Mouse (Mus musculus): Measurements from ENCODE around the gene Vasn. TPM values are rescaled to one million over a fixed set of nuclear protein-coding genes. Genes with fewer than 3 reads are reported as not detected.
A peak's percentile ranks its signal among the peaks of the same experiment; 100 is the strongest.

The Vasn gene
- total and polyA plus RNA-seq, 3 experiments, result 2.0 to 5.0 (median 2.2) TPM

DNA sequence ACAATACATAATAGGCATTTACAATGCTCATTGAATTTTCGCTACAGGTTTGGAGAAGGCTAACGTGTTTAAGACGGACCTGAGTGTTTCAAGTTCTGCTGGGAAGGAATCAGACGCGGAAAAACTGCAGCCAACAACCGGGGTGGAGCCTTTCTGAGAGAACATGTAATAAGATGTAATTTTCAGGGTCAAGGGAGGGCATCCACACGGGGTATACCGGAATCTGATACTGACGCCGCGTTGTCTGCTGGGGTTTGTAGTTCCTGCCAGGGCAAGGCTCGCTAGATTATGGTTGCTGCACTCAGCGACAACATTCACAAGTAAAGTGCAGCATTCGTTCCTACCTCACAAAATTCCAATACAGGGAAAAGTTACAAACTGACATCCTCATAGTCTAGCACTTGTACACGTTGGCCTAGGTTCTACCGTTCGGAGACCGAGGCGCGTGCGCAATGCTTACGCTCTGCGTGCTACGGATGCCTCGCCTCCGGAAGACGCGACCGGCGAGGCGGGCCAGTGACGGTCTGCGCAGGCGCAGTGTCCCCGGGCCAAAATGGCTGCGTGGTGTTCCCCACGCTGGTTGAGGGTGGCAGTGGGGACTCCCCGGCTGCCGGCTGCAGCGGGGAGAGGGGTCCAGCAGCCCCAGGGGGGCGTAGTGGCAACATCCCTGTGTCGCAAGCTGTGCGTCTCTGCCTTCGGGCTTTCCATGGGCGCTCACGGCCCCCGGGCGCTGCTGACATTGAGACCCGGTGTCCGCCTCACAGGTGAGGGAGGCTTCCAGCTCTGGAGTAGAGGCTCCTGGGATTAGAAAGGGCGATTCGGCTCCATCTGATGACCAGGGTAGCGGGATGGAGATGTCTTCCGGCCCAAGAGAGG is 44.1 kb downstream of the Vasn start (continued):
- TF ChIP-seq NRF1 (IDR thresholded peaks at IDR 0.05; ENCODE audit: low read depth, low read length) (peak; percentile 99), JUND (conservative IDR thresholded peaks at IDR 0.05; ENCODE audit: low read depth, low read length) (no peak; the same call in 1 of the 2 replicates), CTCF (conservative IDR thresholded peaks at IDR 0.05 in 1 of 2, IDR thresholded peaks at IDR 0.05 in 1 of 2; ENCODE audit: low read depth in 2 of 2, low read length in 2 of 2) (no peak), POLR2AphosphoS2 (IDR thresholded peaks at IDR 0.05; ENCODE audit: low read depth, low read length) (peak; percentile 88), TBP (conservative IDR thresholded peaks at IDR 0.05; ENCODE audit: low read depth, low read length) (peak; percentile 85), E2F4 (IDR thresholded peaks at IDR 0.05; ENCODE audit: insufficient replicate concordance, low read depth, low read length) (0 out of 2 replicates have a peak, but pooled peaks have one; percentile 12), MAFK (IDR thresholded peaks at IDR 0.05; ENCODE audit: insufficient replicate concordance, low read length) (no peak), TCF12 (IDR thresholded peaks at IDR 0.05; ENCODE audit: low read depth, low read length) (peak; percentile 99), ZKSCAN1 (IDR thresholded peaks at IDR 0.05; ENCODE audit: borderline replicate concordance, low read depth, low read length) (no peak)

DNA sequence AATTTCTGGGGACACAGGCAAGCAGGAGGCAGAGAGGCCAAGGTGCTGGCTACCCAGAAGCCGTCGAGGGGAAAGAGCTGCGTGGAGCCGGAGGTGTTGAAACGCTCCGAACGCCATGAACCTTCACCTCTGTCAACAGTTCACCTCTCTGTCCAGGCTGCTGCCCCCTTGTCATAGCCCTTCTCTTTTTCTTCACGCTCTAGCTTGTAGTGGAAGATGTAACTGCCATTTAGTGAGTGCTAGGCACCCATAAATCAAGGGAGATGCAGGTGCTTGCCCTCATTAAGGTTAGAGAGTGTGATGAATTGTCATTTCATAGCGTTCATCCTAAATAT is 44.7 kb downstream of the Vasn start:
- in situ Hi-C loops (cut with MboI; ENCODE audit: low pct_ligation_motif_present, low pct_unique_long_range_greater_than_20kb, low sequenced_read_pairs) (no loop called here), dilution Hi-C loops (cut with MboI; ENCODE audit: extremely low pct_ligation_motif_present, extremely low pct_unique_long_range_greater_than_20kb, low sequenced_read_pairs) (no loop called here)
- Histone ChIP-seq H3K36me3 (replicated peaks in 1 of 2; ENCODE audit: control insufficient read depth in 1 of 2, insufficient read depth in 1 of 2, low read length in 1 of 2) (peaks cover 14 to 29% of the 10 kb centered on the region in 2 experiments), H3K27ac (ENCODE audit: insufficient read depth, low read depth) (peak overlapping the region; percentile 29), H3K4me1 (ENCODE audit: control insufficient read depth in 1 of 2, insufficient read depth in 2 of 2) (peaks cover 13 to 52% of the 10 kb centered on the region in 2 experiments), H3K4me2 (ENCODE audit: insufficient read depth, low read depth, poor library complexity, severe bottlenecking) (peak overlapping the region; percentile 27; the same call in 1 of the 2 replicates), H3K4me3 (replicated peaks in 1 of 3; ENCODE audit: low read depth in 2 of 3, low read length in 2 of 3, poor library complexity in 1 of 3) (peak overlapping the region; percentile 63 to 83 (median 81)), H3K9me3 (replicated peaks; ENCODE audit: low read length) (no peaks in the 10 kb centered on the region), H3K79me2 (replicated peaks; ENCODE audit: control insufficient read depth, extremely low read depth, insufficient read depth, poor library complexity, severe bottlenecking) (peaks cover 25% of the 10 kb centered on the region), H3K9ac (ENCODE audit: insufficient read depth, low read depth) (peak overlapping the region; percentile 89), H3K27me3 (replicated peaks) (no peaks in the 10 kb centered on the region)
- no peak for DNase-seq (ENCODE audit: extremely low read depth)
- TF ChIP-seq CHD2 (IDR thresholded peaks at IDR 0.05; ENCODE audit: low read length) (0 out of 2 replicates have a peak, but pooled peaks have one; percentile 59), RAD21 (IDR thresholded peaks at IDR 0.05; ENCODE audit: low read depth, low read length) (no peak), TBP (conservative IDR thresholded peaks at IDR 0.05; ENCODE audit: low read depth, low read length) (no peak), MAFK (IDR thresholded peaks at IDR 0.05; ENCODE audit: insufficient replicate concordance, low read length) (no peak), USF1 (IDR thresholded peaks at IDR 0.05; ENCODE audit: low read depth, low read length) (no peak), MAX (IDR thresholded peaks at IDR 0.05; ENCODE audit: low read length) (peak; percentile 18; the same call in 1 of the 2 replicates), EP300 (IDR thresholded peaks at IDR 0.05; ENCODE audit: low read length) (no peak; the same call in 1 of the 2 replicates), RCOR1 (conservative IDR thresholded peaks at IDR 0.05; ENCODE audit: low read depth, low read length) (0 out of 2 replicates have a peak, but pooled peaks have one; percentile 2), MXI1 (IDR thresholded peaks at IDR 0.05; ENCODE audit: low read depth, low read length) (no peak; the same call in none of the 2 replicates), SIN3A (IDR thresholded peaks at IDR 0.05; ENCODE audit: low read length) (no peak)

All from CH12.LX (cell line).